Mouse (Mus musculus) hindbrain, embryonic 16.5 days (tissue): ENCODE results near the gene Shisa4. TPM values are rescaled to one million over a fixed set of nuclear protein-coding genes. Genes with fewer than 3 reads are reported as not detected.

Source experiments
- ATAC-seq: fragments of 200-750 bp; cut with Nextera tagmentation; 2 replicates; pipeline ENCODE4 v1.8.0; 2017; ENCODE audit warnings: moderate TSS enrichment, moderate library complexity
- H3K27ac ChIP-seq: fragments of 300-500 bp; sonication (generic); 2 replicates; pipeline ENCODE4 v1.5.1; 2014; ENCODE audit warnings: low read depth, mild to moderate bottlenecking, control low read depth, low read length, moderate library complexity
- H3K27me3 ChIP-seq: fragments of 300-500 bp; sonication (generic); replicated peaks from 2 replicates; pipeline ENCODE4 v1.6.1; 2014; ENCODE audit warnings: low read length; ENCODE audit not compliant: control insufficient read depth, insufficient read depth
- H3K36me3 ChIP-seq: fragments of 300-500 bp; sonication (generic); 2 replicates; pipeline ENCODE4 v1.6.1; 2014; ENCODE audit warnings: mild to moderate bottlenecking, low read length, moderate library complexity, mixed read lengths; ENCODE audit not compliant: control insufficient read depth, insufficient read depth
- H3K4me1 ChIP-seq: fragments of 300-500 bp; sonication (generic); 2 replicates; pipeline ENCODE4 v1.6.1; 2014; ENCODE audit warnings: low read depth, low read length; ENCODE audit not compliant: control insufficient read depth, insufficient read depth
- H3K4me2 ChIP-seq: fragments of 300-500 bp; sonication (generic); 2 replicates; pipeline ENCODE4 v1.6.1; 2014; ENCODE audit warnings: mild to moderate bottlenecking, low read length, control low read depth, moderate library complexity
- H3K4me3 ChIP-seq: fragments of 300-500 bp; sonication (generic); 2 replicates; pipeline ENCODE4 v1.5.1; 2014; ENCODE audit warnings: mild to moderate bottlenecking, low read length, control low read depth, moderate library complexity
- H3K9ac ChIP-seq: fragments of 300-500 bp; sonication (generic); 2 replicates; pipeline ENCODE4 v1.6.1; 2014; ENCODE audit warnings: low read depth, mild to moderate bottlenecking, control low read depth, low read length, moderate library complexity
- H3K9me3 ChIP-seq: fragments of 300-500 bp; sonication (generic); 2 replicates; pipeline ENCODE4 v1.6.1; 2014; ENCODE audit warnings: mild to moderate bottlenecking, low read length, moderate library complexity; ENCODE audit not compliant: control insufficient read depth
- WGBS: fragments of 180-500 bp; shearing (Covaris S2); extraction: QIAGEN DNeasy Blood & Tissue Kit; methylation state at CpG from one replicate; pipeline ENCODE4 v1.1.7; 2014; 5-methylcytosine and 5-hydroxymethylcytosine counted together
- polyA plus RNA-seq: library from polyadenylated mRNA; unstranded; fragments of >200 nt; fragmentation: Nextera tagmentation; extraction: Ambion mirVana; gene quantifications from 2 replicates; pipeline ENCODE4 v1.2.1, GENCODE M21; 2015

Shisa4 gene
- polyA plus RNA-seq, 1 experiment from 2014 or later = 135 TPM

GRCm38 (mm10) chr1:135368982-135369381 is 6.1 kb downstream of the Shisa4 start:
- Histone ChIP-seq H3K27ac (peak overlapping the region; percentile 50; the same call in 1 of the 2 replicates), H3K9me3 (no peaks in the 10 kb centered on the region), H3K27me3 (no peaks in the 10 kb centered on the region), H3K36me3 (no peaks in the 10 kb centered on the region; the same call in 1 of the 2 replicates), H3K4me2 (peak overlapping the region; percentile 90), H3K9ac (peak overlapping the region; percentile 72), H3K4me3 (peak overlapping the region; percentile 47), H3K4me1 (peaks cover 29% of the 10 kb centered on the region)
- peak; percentile 40 for ATAC-seq
- WGBS = 8% methylated on average over 14 of the region's 14 CpGs

- Histone ChIP-seq H3K27ac (peak overlapping the region; percentile 50), H3K9me3 (no peaks in the 10 kb centered on the region), H3K27me3 (no peaks in the 10 kb centered on the region), H3K4me2 (peak overlapping the region; percentile 90), H3K9ac (peak overlapping the region; percentile 72), H3K4me3 (peak overlapping the region; percentile 47), H3K4me1 (peaks cover 25% of the 10 kb centered on the region), H3K36me3 (no peaks in the 10 kb centered on the region; the same call in 1 of the 2 replicates)
- ATAC-seq = peak; percentile 81
- WGBS = 0% methylated on average over 20 of the region's 20 CpGs
Measured at GRCm38 (mm10) chr1:135368245-135368644, 6.8 kb downstream of the Shisa4 start.

DNA sequence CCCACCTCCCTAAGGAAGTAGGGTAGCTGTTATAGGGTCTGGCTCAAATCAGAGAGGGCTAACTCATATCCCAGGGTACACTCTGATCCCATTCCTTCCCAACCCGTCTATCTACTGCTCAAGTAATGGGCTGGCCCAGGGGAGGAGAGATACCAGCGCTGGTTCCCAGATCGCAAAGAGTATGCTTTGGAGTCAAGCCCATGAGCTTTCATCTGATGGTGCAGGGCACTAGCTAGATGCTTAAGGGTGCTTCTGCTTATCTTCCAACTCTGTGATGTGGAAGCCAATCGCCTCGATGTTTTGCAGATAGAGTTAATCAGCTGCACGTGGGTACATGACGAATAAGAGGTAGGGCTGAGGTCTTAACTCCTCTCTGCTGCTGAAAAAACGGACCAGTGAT is 7.4 kb downstream of the Shisa4 start:
- WGBS = 77% methylated on average over 8 of the region's 8 CpGs
- no peaks in the 10 kb centered on the region for H3K27me3 ChIP-seq

DNA sequence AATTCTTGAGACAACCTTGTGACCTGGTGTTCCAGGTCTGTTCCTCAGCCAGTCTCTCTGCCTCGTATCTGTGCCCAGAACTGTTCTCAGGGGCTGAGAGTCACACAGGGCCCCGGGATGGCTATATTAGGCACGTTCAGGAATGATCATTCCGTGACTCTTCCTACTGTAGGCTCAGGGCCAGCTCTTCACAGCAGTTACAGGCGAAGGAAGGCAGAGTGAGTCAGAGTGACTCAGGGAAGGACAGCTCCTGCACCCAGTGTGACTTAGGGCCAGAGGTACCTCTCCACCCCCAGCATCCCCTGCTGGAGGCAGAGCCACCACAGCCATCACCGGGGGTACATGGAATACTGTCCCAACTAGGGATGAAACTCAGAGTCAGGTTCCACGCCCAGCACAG is 8.0 kb downstream of the Shisa4 start:
- H3K9me3 ChIP-seq = no peaks in the 10 kb centered on the region
- 84% methylated on average over 7 of the region's 7 CpGs for WGBS
- H3K27ac ChIP-seq = no peak overlapping the region
- no peaks in the 10 kb centered on the region for H3K27me3 ChIP-seq
- peaks cover 13% of the 10 kb centered on the region for H3K4me1 ChIP-seq
- no peak overlapping the region for H3K9ac ChIP-seq
- H3K36me3 ChIP-seq = no peaks in the 10 kb centered on the region; the same call in 1 of the 2 replicates
- H3K4me2 ChIP-seq = no peak overlapping the region
- no peak for ATAC-seq
- H3K4me3 ChIP-seq = no peak overlapping the region

More for the DNA sequence above, 7.4 kb downstream of the Shisa4 start:
- Histone ChIP-seq H3K36me3 (no peaks in the 10 kb centered on the region; the same call in 1 of the 2 replicates), H3K4me1 (peaks cover 19% of the 10 kb centered on the region), H3K4me3 (no peak overlapping the region), H3K9ac (no peak overlapping the region), H3K9me3 (no peaks in the 10 kb centered on the region), H3K4me2 (no peak overlapping the region), H3K27ac (no peak overlapping the region)
- no peak for ATAC-seq

- H3K9ac ChIP-seq = no peak overlapping the region
- H3K4me3 ChIP-seq = no peak overlapping the region
- ATAC-seq = no peak
- no peak overlapping the region for H3K4me2 ChIP-seq
- no peak overlapping the region for H3K27ac ChIP-seq
- no peaks in the 10 kb centered on the region for H3K9me3 ChIP-seq
- peaks cover 8% of the 10 kb centered on the region for H3K4me1 ChIP-seq
- no peaks in the 10 kb centered on the region for H3K27me3 ChIP-seq
- H3K36me3 ChIP-seq = no peaks in the 10 kb centered on the region
Measured at GRCm38 (mm10) chr1:135366380-135366779, 8.7 kb downstream of the Shisa4 start.

DNA sequence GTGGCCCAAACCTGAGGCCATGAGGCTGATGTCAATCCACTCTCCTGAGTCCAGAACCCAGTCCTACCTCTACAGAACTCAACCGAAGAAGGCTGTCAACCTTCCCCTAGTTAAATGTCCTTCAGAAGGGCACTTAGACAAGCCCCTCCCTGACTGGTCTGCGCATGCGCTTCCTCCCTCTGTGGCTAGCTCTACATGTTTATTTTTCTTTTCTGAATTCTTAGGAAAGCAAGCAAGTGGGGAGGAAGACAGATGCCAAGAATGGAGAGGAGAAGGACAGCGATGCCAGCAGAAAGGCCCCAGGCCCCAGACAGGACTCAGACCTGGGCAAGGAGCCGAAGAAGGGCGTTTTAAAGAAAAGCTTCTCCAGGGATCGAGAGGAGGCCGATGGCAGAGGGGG is 11.6 kb downstream of the Shisa4 start:
- no peak overlapping the region for H3K27ac ChIP-seq
- ATAC-seq = no peak
- 91% methylated on average over 8 of the region's 8 CpGs for WGBS

GRCm38 (mm10) chr1:135362115-135362514 is 12.9 kb downstream of the Shisa4 start:
- no peaks in the 10 kb centered on the region for H3K9me3 ChIP-seq
- no peak overlapping the region for H3K4me2 ChIP-seq
- no peak for ATAC-seq
- H3K9ac ChIP-seq = no peak overlapping the region
- no peak overlapping the region for H3K27ac ChIP-seq
- no peaks in the 10 kb centered on the region for H3K4me1 ChIP-seq
- H3K27me3 ChIP-seq = no peaks in the 10 kb centered on the region
- H3K36me3 ChIP-seq = no peaks in the 10 kb centered on the region
- H3K4me3 ChIP-seq = no peak overlapping the region

More for the DNA sequence above, 11.6 kb downstream of the Shisa4 start:
- no peaks in the 10 kb centered on the region for H3K27me3 ChIP-seq
- H3K9ac ChIP-seq = no peak overlapping the region
- H3K4me1 ChIP-seq = no peaks in the 10 kb centered on the region
- no peaks in the 10 kb centered on the region for H3K36me3 ChIP-seq
- H3K4me3 ChIP-seq = no peak overlapping the region
- no peak overlapping the region for H3K4me2 ChIP-seq
- H3K9me3 ChIP-seq = no peaks in the 10 kb centered on the region

DNA sequence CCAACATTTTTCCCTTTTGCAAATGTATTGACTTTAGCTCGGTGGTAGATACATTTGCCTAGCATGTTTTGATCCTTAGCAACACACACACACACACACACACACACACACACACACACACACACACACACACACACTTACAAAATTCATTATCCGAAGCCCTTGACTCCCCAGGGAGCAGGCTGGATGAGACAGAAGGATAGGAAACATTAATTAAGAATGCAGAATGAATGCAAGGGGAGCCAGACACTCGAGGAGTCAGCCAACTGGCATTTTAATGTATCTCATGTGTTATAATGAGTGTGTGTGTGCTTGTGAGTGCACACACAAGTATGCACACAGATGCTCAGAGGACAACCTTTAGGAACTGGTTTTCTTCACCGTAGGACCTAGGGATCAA is 13.5 kb downstream of the Shisa4 start:
- Histone ChIP-seq H3K9ac (no peak overlapping the region), H3K4me1 (no peaks in the 10 kb centered on the region), H3K4me2 (no peak overlapping the region), H3K36me3 (no peaks in the 10 kb centered on the region), H3K27me3 (no peaks in the 10 kb centered on the region), H3K27ac (no peak overlapping the region), H3K9me3 (no peaks in the 10 kb centered on the region), H3K4me3 (no peak overlapping the region)
- no peak for ATAC-seq
- WGBS = 57% methylated on average over 4 of the region's 4 CpGs

DNA sequence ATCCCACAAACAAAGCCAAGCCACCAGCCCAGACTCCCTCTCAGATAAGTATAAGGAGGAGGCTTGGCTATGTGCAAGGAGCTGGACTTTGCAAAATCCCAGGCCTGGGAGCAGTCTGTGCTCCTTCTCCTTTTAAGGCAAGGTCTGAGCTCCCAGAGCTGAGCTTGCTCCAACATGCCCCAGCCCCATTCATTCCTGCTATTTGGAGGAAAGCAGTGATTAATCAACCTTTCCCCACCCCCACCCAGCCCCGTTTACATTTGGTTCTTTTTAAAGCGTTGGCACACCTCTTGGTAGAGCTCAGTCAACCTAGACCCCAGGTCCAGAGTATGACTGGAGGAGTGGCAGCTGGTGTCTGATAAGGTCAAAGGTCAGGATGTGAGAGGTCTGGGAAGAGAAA is 16.0 kb downstream of the Shisa4 start:
- no peaks in the 10 kb centered on the region for H3K27me3 ChIP-seq
- H3K9me3 ChIP-seq = no peaks in the 10 kb centered on the region
- no peaks in the 10 kb centered on the region for H3K36me3 ChIP-seq
- no peak overlapping the region for H3K4me2 ChIP-seq
- no peak overlapping the region for H3K4me3 ChIP-seq
- WGBS = 32% methylated on average over 2 of the region's 2 CpGs
- H3K9ac ChIP-seq = no peak overlapping the region
- ATAC-seq = no peak
- H3K27ac ChIP-seq = no peak overlapping the region
- H3K4me1 ChIP-seq = no peaks in the 10 kb centered on the region

DNA sequence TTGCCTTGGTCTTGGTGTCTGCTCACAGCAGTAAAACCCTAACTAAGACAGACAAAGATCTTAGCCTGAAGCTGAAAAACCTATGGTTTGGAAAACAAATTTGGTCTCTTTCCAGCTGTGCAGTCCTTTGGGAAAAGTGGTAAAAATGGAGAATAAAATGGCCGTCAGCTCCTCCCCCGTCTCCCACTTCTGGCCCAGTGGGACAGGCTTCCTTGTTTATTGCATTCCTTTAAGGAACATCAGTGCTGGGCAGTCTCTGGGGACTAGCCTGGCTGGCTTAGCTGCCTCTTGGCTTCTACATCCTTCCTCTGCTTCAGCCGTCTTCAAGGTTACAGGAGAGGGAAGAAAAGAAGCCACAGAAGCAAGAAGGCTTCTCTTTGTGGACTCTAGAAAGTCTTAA is 23.1 kb downstream of the Shisa4 start:
- H3K36me3 ChIP-seq = no peaks in the 10 kb centered on the region
- H3K9me3 ChIP-seq = no peaks in the 10 kb centered on the region
- H3K27me3 ChIP-seq = no peaks in the 10 kb centered on the region
- H3K4me1 ChIP-seq = no peaks in the 10 kb centered on the region
- H3K4me2 ChIP-seq = no peak overlapping the region
- no peak overlapping the region for H3K4me3 ChIP-seq
- no peak for ATAC-seq
- no peak overlapping the region for H3K27ac ChIP-seq
- 73% methylated on average over 3 of the region's 3 CpGs for WGBS
- H3K9ac ChIP-seq = no peak overlapping the region
